Mouse (Mus musculus) lung, adult 2 months (tissue): ENCODE measurements around the gene Foxj1. TPM values are rescaled to one million over a fixed set of nuclear protein-coding genes. Genes with fewer than 3 reads are reported as not detected.

Experiments
- DNase-seq: peaks from one replicate; pipeline ENCODE4 v3.0.0; 2022
- H3K4me1 ChIP-seq: fragments of 200-500 bp; 2 replicates; pipeline ENCODE4 v1.6.1; 2011; ENCODE audit warnings: low read length; ENCODE audit not compliant: control insufficient read depth, insufficient read depth
- H3K4me3 ChIP-seq: fragments of 200-500 bp; replicated peaks from 2 replicates; pipeline ENCODE3; 2011; ENCODE audit warnings: low read depth, mild to moderate bottlenecking, control low read depth, low read length; ENCODE audit errors: extremely low read depth
- CTCF ChIP-seq: fragments of 200-500 bp; IDR thresholded peaks from 2 replicates; pipeline ENCODE4 v1.5.1; 2011; ENCODE audit warnings: mild to moderate bottlenecking, low read length, control low read depth; ENCODE audit not compliant: insufficient read depth
- POLR2A ChIP-seq: fragments of 200-500 bp; IDR thresholded peaks from 2 replicates; pipeline ENCODE4 v1.6.1; 2011; ENCODE audit warnings: low read depth, mild to moderate bottlenecking, control low read depth, low read length, borderline replicate concordance; ENCODE audit errors: extremely low read depth
- WGBS: fragments of 180-500 bp; shearing (Covaris S2); methylation state at CpG from one replicate; pipeline ENCODE4 v1.1.7; 2018; 5-methylcytosine and 5-hydroxymethylcytosine counted together
- polyA plus RNA-seq: library from polyadenylated mRNA; depleted of rRNA; stranded (reverse); fragments of >200 nt; gene quantifications from 2 replicates; pipeline ENCODE4 v1.2.3, GENCODE M21; 2012

The Foxj1 gene
- polyA plus RNA-seq, 1 experiment: 78.4 TPM

- TF ChIP-seq POLR2A (no peak), CTCF (no peak)
- H3K4me3 ChIP-seq: no peak overlapping the region
- no peaks in the 10 kb centered on the region for H3K4me1 ChIP-seq
- WGBS: 91% methylated on average over 12 of the region's 12 CpGs
- DNase-seq: no peak
These were observed 41.6 kb downstream of the Foxj1 start for GRCm38 (mm10) chr11:116293538-116294137.

GRCm38 (mm10) chr11:116292401-116292800 lies 42.8 kb downstream of the Foxj1 start:
- DNase-seq: no peak
- 93% methylated on average over 13 of the region's 13 CpGs for WGBS
- TF ChIP-seq POLR2A (no peak), CTCF (no peak)
- Histone ChIP-seq H3K4me1 (no peaks in the 10 kb centered on the region), H3K4me3 (no peak overlapping the region)

- no peaks in the 10 kb centered on the region for H3K4me1 ChIP-seq
- TF ChIP-seq POLR2A: no peak
- TF ChIP-seq CTCF: no peak
- H3K4me3 ChIP-seq: no peak overlapping the region
- no peak for DNase-seq
- 49% methylated on average over 8 of the region's 8 CpGs for WGBS
These were observed 44.6 kb downstream of the Foxj1 start for GRCm38 (mm10) chr11:116290556-116290955.

- TF ChIP-seq POLR2A (no peak), CTCF (no peak)
- no peaks in the 10 kb centered on the region for H3K4me1 ChIP-seq
- DNase-seq: no peak
- WGBS: 73% methylated on average over 5 of the region's 5 CpGs
- H3K4me3 ChIP-seq: no peak overlapping the region
These were observed 47.8 kb downstream of the Foxj1 start for GRCm38 (mm10) chr11:116287351-116287750.

- 55% methylated on average over 7 of the region's 7 CpGs for WGBS
- Histone ChIP-seq H3K4me3 (no peak overlapping the region), H3K4me1 (peaks cover 2% of the 10 kb centered on the region; the same call in 1 of the 2 replicates)
- no peak for DNase-seq
- TF ChIP-seq POLR2A (no peak), CTCF (no peak)
These were observed 49.4 kb downstream of the Foxj1 start for GRCm38 (mm10) chr11:116285770-116286191.

GRCm38 (mm10) chr11:116283982-116284381 lies 51.2 kb downstream of the Foxj1 start:
- peaks cover 2% of the 10 kb centered on the region; the same call in 1 of the 2 replicates for H3K4me1 ChIP-seq
- TF ChIP-seq POLR2A: no peak
- no peak for TF ChIP-seq CTCF
- whole genome bisulfite sequencing: 29% methylated on average over 6 of the region's 6 CpGs

GRCm38 (mm10) chr11:116282912-116283521 lies 52.2 kb downstream of the Foxj1 start:
- Histone ChIP-seq H3K4me3 (no peak overlapping the region), H3K4me1 (peaks cover 2% of the 10 kb centered on the region; the same call in 1 of the 2 replicates)
- DNase-seq: no peak
- no peak for TF ChIP-seq CTCF
- TF ChIP-seq POLR2A: 0 out of 2 replicates have a peak, but pooled peaks have one; percentile 5
- WGBS: 7% methylated on average over 48 of the region's 48 CpGs

More at GRCm38 (mm10) chr11:116283982-116284381, 51.2 kb downstream of the Foxj1 start:
- DNase-seq: no peak
- H3K4me3 ChIP-seq: no peak overlapping the region

- no peak for DNase-seq
- Histone ChIP-seq H3K4me3 (no peak overlapping the region), H3K4me1 (peaks cover 2% of the 10 kb centered on the region; the same call in 1 of the 2 replicates)
- WGBS: under 1% methylated on average over 11 of the region's 11 CpGs
- no peak for TF ChIP-seq CTCF
- no peak for TF ChIP-seq POLR2A
These were observed 53.1 kb downstream of the Foxj1 start for GRCm38 (mm10) chr11:116282089-116282488.

GRCm38 (mm10) chr11:116281671-116282070 lies 53.5 kb downstream of the Foxj1 start:
- no peak for DNase-seq
- Histone ChIP-seq H3K4me3 (no peak overlapping the region), H3K4me1 (peaks cover 2% of the 10 kb centered on the region; the same call in 1 of the 2 replicates)
- no peak for TF ChIP-seq POLR2A
- TF ChIP-seq CTCF: no peak
- WGBS: 4% methylated on average over 18 of the region's 18 CpGs
